Mouse (Mus musculus) liver, embryonic 14.5 days (tissue): ENCODE data around the gene Renbp.

Experiments used
- CTCF ChIP-seq: IDR thresholded peaks from 2 replicates; pipeline ENCODE4 v1.5.1; 2016; ENCODE audit warnings: antibody characterized with exemption, low read depth, control low read depth
- EP300 ChIP-seq: IDR thresholded peaks from 2 replicates; pipeline ENCODE4 v1.6.1; 2016; ENCODE audit warnings: antibody characterized with exemption, low read depth

DNA sequence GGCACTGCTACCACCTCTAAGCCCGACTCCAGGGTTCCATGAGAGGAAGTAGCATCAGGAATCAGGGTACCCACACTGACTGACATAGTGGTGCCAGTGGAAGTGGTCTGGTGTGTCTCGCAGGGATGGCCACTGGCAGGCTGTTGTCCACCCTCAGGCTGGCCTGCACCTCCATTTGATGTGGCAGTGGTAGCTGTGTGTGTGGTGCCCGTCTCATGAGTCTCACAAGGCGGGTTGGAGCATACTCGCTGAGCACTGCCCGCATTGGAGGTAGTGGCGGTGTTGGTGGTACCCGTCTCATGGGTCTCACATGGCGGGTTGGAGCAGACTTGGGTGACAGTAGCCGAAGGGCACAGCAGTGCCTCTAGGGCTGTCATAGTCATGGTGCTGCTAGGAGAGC lies 18.7 kb upstream of the Renbp start:
- TF ChIP-seq CTCF (no peak), EP300 (no peak)
